Comparison of ENCODE assay signal across 13 mouse cellular contexts in genomic region chr9:50722451-50722911, GRCm38 (mm10). TPM values are rescaled to one million over a fixed set of nuclear protein-coding genes. Genes with fewer than 3 reads are reported as not detected.
A peak's percentile ranks its signal among the peaks of the same experiment; 100 is the strongest.
DNase-seq lines count a peak whose midpoint lies in the region; ATAC-seq and TF ChIP-seq lines count a peak whose summit lies in the region.
"Had no signal": no experiment of that assay in that cellular context is flagged by ENCODE, and none has a peak within 500 bp of the region (broad histone marks: within the 10 kb centered on the region; RNA-seq: fewer than 3 reads in every experiment).

No protein-coding gene starts in this region.

- peaks cover 56% of the 10 kb centered on the region for H3K4me1 ChIP-seq in heart, embryonic 15.5 days (replicated peaks)
- peaks cover 65% of the 10 kb centered on the region for H3K4me1 ChIP-seq in E14TG2a.4 (replicated peaks; ENCODE audit: low read depth, low read length)
- H3K4me1 ChIP-seq in forebrain, postnatal 0 days (ENCODE audit: insufficient read depth), result peaks cover 27% of the 10 kb centered on the region; the same call in 1 of the 2 replicates

- no peaks in the 10 kb centered on the region for H3K36me3 ChIP-seq in heart, embryonic 15.5 days
- H3K36me3 ChIP-seq in E14TG2a.4 (ENCODE audit: insufficient read depth, low read length), result peaks cover 10% of the 10 kb centered on the region
- H3K36me3 ChIP-seq in forebrain, postnatal 0 days (ENCODE audit: insufficient read depth), result no peaks in the 10 kb centered on the region
- H3K36me3 ChIP-seq: limb, embryonic 15.5 days had no signal

- DNase-seq in heart, adult 8-10 months (ENCODE audit: low spot score), result no peak
- DNase-seq in cerebellum, adult 8-10 months, result peak; percentile 55
- DNase-seq in forebrain, postnatal 0 days, result peak; percentile 50
- DNase-seq in adrenal gland, adult 8-10 months, result no peak
- DNase-seq in left cerebral cortex, postnatal 25 days (ENCODE audit: low spot score in 2 of 2), result no peak
- DNase-seq in kidney, postnatal 36 days, result no peak
- DNase-seq: embryo, embryonic 11 days; kidney, postnatal 14 days had no signal

- ATAC-seq in heart, embryonic 15.5 days (replicated peaks; ENCODE audit: insufficient number of reproducible peaks, insufficient read depth, low FRiP score, low read depth), result no peak
- ATAC-seq in forebrain, postnatal 0 days, result peak; percentile 43
- ATAC-seq: activated CD4-positive, CD25-positive, alpha-beta regulatory T cell, adult 4 months had no signal

- TF ChIP-seq CTCF in E14TG2a.4 (conservative IDR thresholded peaks at IDR 0.05; ENCODE audit: low read length), result no peak
- TF ChIP-seq CTCF in forebrain, postnatal 0 days (IDR thresholded peaks at IDR 0.05; ENCODE audit: low read depth), result no peak

- whole genome bisulfite sequencing in heart, embryonic 15.5 days, result 30% methylated on average over 8 of the region's 8 CpGs
- WGBS in forebrain, postnatal 0 days, result 16% methylated on average over 8 of the region's 8 CpGs

- H3K9me3 ChIP-seq in heart, embryonic 15.5 days (replicated peaks), result no peaks in the 10 kb centered on the region
- H3K9me3 ChIP-seq in E14TG2a.4 (ENCODE audit: low read length), result no peaks in the 10 kb centered on the region
- H3K9me3 ChIP-seq in forebrain, postnatal 0 days (ENCODE audit: low read length), result no peaks in the 10 kb centered on the region
- H3K9me3 ChIP-seq: limb, embryonic 15.5 days had no signal

- peak overlapping the region; percentile 95 for H3K27ac ChIP-seq in heart, embryonic 15.5 days
- peak overlapping the region; percentile 29; the same call in 1 of the 2 replicates for H3K27ac ChIP-seq in forebrain, postnatal 0 days (ENCODE audit: low read depth, low read length)
- H3K27ac ChIP-seq: macrophage had no signal

- H3K9ac ChIP-seq in heart, embryonic 15.5 days, result no peak overlapping the region
- H3K9ac ChIP-seq in forebrain, postnatal 0 days, result no peak overlapping the region
- H3K9ac ChIP-seq: limb, embryonic 15.5 days had no signal

- peak overlapping the region; percentile 63 for H3K4me2 ChIP-seq in heart, embryonic 15.5 days
- H3K4me2 ChIP-seq in forebrain, postnatal 0 days (ENCODE audit: low read depth), result peak overlapping the region; percentile 30; the same call in 1 of the 2 replicates

- intact Hi-C loops in left cerebral cortex, postnatal 25 days (cut with DNase I), result no loop called here

- H3K4me3 ChIP-seq in heart, embryonic 15.5 days, result no peak overlapping the region; the same call in 1 of the 2 replicates
- H3K4me3 ChIP-seq in E14TG2a.4 (replicated peaks; ENCODE audit: low read length), result 0 out of 2 replicates have a peak overlapping the region, but pooled peaks have one; percentile 20
- no peak overlapping the region for H3K4me3 ChIP-seq in forebrain, postnatal 0 days (ENCODE audit: low read depth, low read length)
- H3K4me3 ChIP-seq: limb, embryonic 15.5 days had no signal

- H3K27me3 ChIP-seq in heart, embryonic 15.5 days, result no peaks in the 10 kb centered on the region
- no peaks in the 10 kb centered on the region for H3K27me3 ChIP-seq in E14TG2a.4 (ENCODE audit: insufficient read depth, low read length)
- no peaks in the 10 kb centered on the region for H3K27me3 ChIP-seq in forebrain, postnatal 0 days (ENCODE audit: insufficient read depth, low read length)
- H3K27me3 ChIP-seq: limb, embryonic 15.5 days had no signal

RNA-seq across cellular contexts. Expression of gene Dixdc1, which starts 16.8 kb away (rescaled TPM):
- polyA plus RNA-seq in heart, embryonic 15.5 days (2015; fragmentation: Nextera tagmentation; extraction: Ambion mirVana), result 9.1 and 9.2 TPM in 2 replicates
- 10 to 100 TPM in 1 of 4 experiments, 1 to 10 TPM in 3; 5.3 to 12.8 (median 6.1) TPM for total RNA-seq in heart, adult 8-10 months (2022)
- 54.3 and 59.9 TPM in 2 replicates for total RNA-seq in forebrain, postnatal 0 days (2014; rRNA removed)
- polyA plus RNA-seq in forebrain, postnatal 0 days (2015; fragmentation: Nextera tagmentation; extraction: Ambion mirVana), result 17.1 and 26.8 TPM in 2 replicates
- 10 to 100 TPM in 3 of 4 experiments, 1 to 10 TPM in 1; 9.5 to 13.6 (median 11.7) TPM for total RNA-seq in adrenal gland, adult 8-10 months (2022)
- 10 to 100 TPM; 75.4 to 80.8 TPM for total RNA-seq in left cerebral cortex, postnatal 25 days (2021)

RNA-seq across cellular contexts. Expression of gene 2310030G06Rik, which starts 23.9 kb away (rescaled TPM):
- polyA plus RNA-seq in heart, embryonic 15.5 days (2015; fragmentation: Nextera tagmentation; extraction: Ambion mirVana), result 8.7 and 9.2 TPM in 2 replicates
- 1 to 10 TPM; 2.8 to 6.4 (median 4.9) TPM for total RNA-seq in heart, adult 8-10 months (2022)
- total RNA-seq in forebrain, postnatal 0 days (2014; rRNA removed), result 1.7 and 2.0 TPM in 2 replicates
- polyA plus RNA-seq in forebrain, postnatal 0 days (2015; fragmentation: Nextera tagmentation; extraction: Ambion mirVana), result 3.2 and 3.8 TPM in 2 replicates
- 1 to 10 TPM; 6.6 to 9.3 (median 7.9) TPM for total RNA-seq in adrenal gland, adult 8-10 months (2022)
- total RNA-seq in left cerebral cortex, postnatal 25 days (2021), result 1 to 10 TPM; 2.1 to 2.8 TPM
- polyA plus RNA-seq: activated CD4-positive, CD25-positive, alpha-beta regulatory T cell, adult 4 months; macrophage had no signal

RNA-seq across cellular contexts. Expression of gene Cryab, which starts 28.6 kb away (rescaled TPM):
- 978 and 1,330 TPM in 2 replicates for polyA plus RNA-seq in heart, embryonic 15.5 days (2015; fragmentation: Nextera tagmentation; extraction: Ambion mirVana)
- 1,000 to 10,000 TPM; 3,411 to 4,078 (median 3,658) TPM for total RNA-seq in heart, adult 8-10 months (2022)
- 8.8 and 11.5 TPM in 2 replicates for total RNA-seq in forebrain, postnatal 0 days (2014; rRNA removed)
- polyA plus RNA-seq in forebrain, postnatal 0 days (2015; fragmentation: Nextera tagmentation; extraction: Ambion mirVana), result 29.9 and 31.2 TPM in 2 replicates
- total RNA-seq in adrenal gland, adult 8-10 months (2022), result 10 to 100 TPM; 26.8 to 60.1 (median 38.2) TPM
- total RNA-seq in left cerebral cortex, postnatal 25 days (2021), result 100 to 1,000 TPM; 125 to 140 TPM

RNA-seq across cellular contexts. Expression of gene Hspb2, which starts 29.7 kb away (rescaled TPM):
- 236 and 268 TPM in 2 replicates for polyA plus RNA-seq in heart, embryonic 15.5 days (2015; fragmentation: Nextera tagmentation; extraction: Ambion mirVana)
- total RNA-seq in heart, adult 8-10 months (2022), result 100 to 1,000 TPM; 150 to 156 (median 152) TPM
- total RNA-seq in forebrain, postnatal 0 days (2014; rRNA removed), result 0.23 and 0.52 TPM in 2 replicates
- polyA plus RNA-seq in forebrain, postnatal 0 days (2015; fragmentation: Nextera tagmentation; extraction: Ambion mirVana), result 0.98 and 2.2 TPM in 2 replicates
- 1 to 10 TPM; 3.0 to 3.2 (median 3.1) TPM for total RNA-seq in adrenal gland, adult 8-10 months (2022)
- total RNA-seq in left cerebral cortex, postnatal 25 days (2021), result 1 to 10 TPM; 1.4 to 1.5 TPM
- polyA plus RNA-seq: macrophage had no signal

RNA-seq across cellular contexts. Expression of gene Fdxacb1, which starts 45.6 kb away (rescaled TPM):
- 7.6 and 10.2 TPM in 2 replicates for polyA plus RNA-seq in heart, embryonic 15.5 days (2015; fragmentation: Nextera tagmentation; extraction: Ambion mirVana)
- 1 to 10 TPM; 4.9 to 6.9 (median 5.1) TPM for total RNA-seq in heart, adult 8-10 months (2022)
- 9.6 and 19.1 TPM in 2 replicates for total RNA-seq in forebrain, postnatal 0 days (2014; rRNA removed)
- polyA plus RNA-seq in forebrain, postnatal 0 days (2015; fragmentation: Nextera tagmentation; extraction: Ambion mirVana), result 9.3 and 10.4 TPM in 2 replicates
- 1 to 10 TPM; 5.3 to 8.9 (median 6.7) TPM for total RNA-seq in adrenal gland, adult 8-10 months (2022)
- total RNA-seq in left cerebral cortex, postnatal 25 days (2021), result 1 to 10 TPM; 4.7 to 6.1 TPM

Comparison
In these comparisons a context has a peak if more than half of its experiments do, and no peak if none do; other contexts are left out.
1. DNase-seq: peak in cerebellum, adult 8-10 months (single experiment) and forebrain, postnatal 0 days (single experiment); none in heart, adult 8-10 months (single experiment), adrenal gland, adult 8-10 months (single experiment), left cerebral cortex, postnatal 25 days (0 of 2) and kidney, postnatal 36 days (0 of 2).
2. RNA of gene Cryab, which starts 28.6 kb away (total RNA-seq): 3,411 to 4,078 TPM in heart, adult 8-10 months; 125 to 140 TPM in left cerebral cortex, postnatal 25 days, 26.8 to 60.1 TPM in adrenal gland, adult 8-10 months and 8.8 to 11.5 TPM in forebrain, postnatal 0 days; every median in the first group is over 10 times any median in the second.